Mouse (Mus musculus) activated CD4-positive, CD25-positive, alpha-beta regulatory T cell, adult 4 months (primary cell): ENCODE data around the gene Smim24. TPM values are rescaled to one million over a fixed set of nuclear protein-coding genes. Genes with fewer than 3 reads are reported as not detected.

Source experiments
- ATAC-seq: one replicate; pipeline ENCODE4 v1.8.0; 2017
- polyA plus RNA-seq, 2 experiments: library from polyadenylated mRNA; unstranded; fragments of 100-300 nt; shearing (Covaris generic); gene quantifications; one replicate each; pipeline ENCODE4 v1.2.1; 2017

The Smim24 gene
- polyA plus RNA-seq = 10 to 100 TPM in 1 of 2 experiments, 1 to 10 TPM in 1; 7.3 to 13.3 TPM

- no peak for ATAC-seq
These were observed at the start of gene Smim24 for GRCm38 (mm10) chr10:81392781-81393185. Gene Smim24, plus strand, starts transcription at chr10:81393051.

- peak; percentile 38 for ATAC-seq
These were observed 48.3 kb upstream of the Smim24 start for GRCm38 (mm10) chr10:81344421-81345161.

- no peak for ATAC-seq
These were observed 47.7 kb upstream of the Smim24 start for GRCm38 (mm10) chr10:81345162-81345534.

GRCm38 (mm10) chr10:81346453-81347067 is 46.3 kb upstream of the Smim24 start:
- ATAC-seq = no peak

- no peak for ATAC-seq
These were observed 43.7 kb upstream of the Smim24 start for GRCm38 (mm10) chr10:81349146-81349545.

- no peak for ATAC-seq
These were observed 42.9 kb upstream of the Smim24 start for GRCm38 (mm10) chr10:81349961-81350350.

- ATAC-seq = peak; percentile 97
These were observed 42.3 kb upstream of the Smim24 start, which contains the start of gene Hmg20b for GRCm38 (mm10) chr10:81350351-81351063. Gene Hmg20b, minus strand, starts transcription at chr10:81350480.

GRCm38 (mm10) chr10:81351678-81352291 is 41.1 kb upstream of the Smim24 start:
- no peak for ATAC-seq

- no peak for ATAC-seq
These were observed 37.9 kb upstream of the Smim24 start for GRCm38 (mm10) chr10:81354738-81355477.

GRCm38 (mm10) chr10:81355533-81355932 is 37.3 kb upstream of the Smim24 start:
- no peak for ATAC-seq

- ATAC-seq = no peak
These were observed 36.4 kb upstream of the Smim24 start for GRCm38 (mm10) chr10:81356352-81356990.

GRCm38 (mm10) chr10:81356991-81357844 is 35.6 kb upstream of the Smim24 start, which contains the start of gene Mfsd12:
Gene Mfsd12, plus strand, starts transcription at chr10:81357491.
- ATAC-seq = peak; percentile 91

GRCm38 (mm10) chr10:81358209-81358608 is 34.6 kb upstream of the Smim24 start:
- no peak for ATAC-seq

GRCm38 (mm10) chr10:81358841-81359240 is 34.0 kb upstream of the Smim24 start:
- no peak for ATAC-seq

- ATAC-seq = no peak
These were observed 32.1 kb upstream of the Smim24 start for GRCm38 (mm10) chr10:81360721-81361120.

- ATAC-seq = no peak
These were observed 30.4 kb upstream of the Smim24 start for GRCm38 (mm10) chr10:81362336-81362949.

- ATAC-seq = no peak
These were observed 29.2 kb upstream of the Smim24 start for GRCm38 (mm10) chr10:81363436-81364346.

GRCm38 (mm10) chr10:81364666-81365065 is 28.2 kb upstream of the Smim24 start:
- no peak for ATAC-seq

GRCm38 (mm10) chr10:81365073-81365472 is 27.8 kb upstream of the Smim24 start:
- ATAC-seq = no peak
